Mouse (Mus musculus) cerebellum, adult 2 months (tissue): ENCODE measurements around the gene Hp.

ENCODE experiments used
- CTCF ChIP-seq: fragments of 200-500 bp; IDR thresholded peaks from 2 replicates; pipeline ENCODE4 v1.5.1; 2011; ENCODE audit warnings: low read depth, mild to moderate bottlenecking, control low read depth, low read length, moderate library complexity, borderline replicate concordance; ENCODE audit not compliant: insufficient read depth
- POLR2A ChIP-seq: fragments of 200-500 bp; IDR thresholded peaks from 2 replicates; pipeline ENCODE4 v1.6.1; 2011; ENCODE audit warnings: low read length, control low read depth, borderline replicate concordance; ENCODE audit not compliant: insufficient read depth

GRCm38 (mm10) chr8:109586972-109587504 lies 8.1 kb upstream of the Hp start:
- TF ChIP-seq POLR2A = no peak
- no peak for TF ChIP-seq CTCF
